ENCODE assay signal across 14 mouse cellular contexts in the genomic region with DNA sequence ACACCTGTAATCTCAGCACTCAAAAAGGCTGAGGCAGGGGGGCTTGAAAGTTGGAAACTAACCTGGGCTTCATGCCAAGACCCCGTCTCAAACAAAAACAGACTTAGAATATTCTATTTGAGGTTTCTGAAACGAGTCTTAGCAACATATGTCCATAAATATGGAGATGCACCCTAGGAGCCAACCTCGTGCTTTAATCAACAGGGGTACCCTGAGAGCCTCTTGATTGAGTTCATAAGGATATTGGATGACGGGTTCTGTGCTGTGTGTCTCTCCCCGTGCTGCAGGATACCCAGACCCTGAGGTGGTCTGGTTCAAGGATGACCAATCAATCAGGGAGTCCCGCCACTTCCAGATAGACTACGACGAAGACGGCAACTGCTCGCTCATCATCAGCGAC. TPM values are rescaled to one million over a fixed set of nuclear protein-coding genes. Genes with fewer than 3 reads are reported as not detected.
DNase-seq lines count a peak whose midpoint lies in the region; ATAC-seq lines count a peak whose summit lies in the region.
"Had no signal": no experiment of that assay in that cellular context is flagged by ENCODE, and none has a peak within 500 bp of the region (broad histone marks: within the 10 kb centered on the region; RNA-seq: fewer than 3 reads in every experiment).

No protein-coding gene starts in this region.

- H3K27ac ChIP-seq in heart, embryonic 15.5 days: no peak overlapping the region
- no peak overlapping the region for H3K27ac ChIP-seq in neural tube, embryonic 12.5 days
- no peak overlapping the region for H3K27ac ChIP-seq in hindbrain, embryonic 14.5 days
- H3K27ac ChIP-seq: lung, embryonic 15.5 days had no signal

- H3K4me1 ChIP-seq in heart, embryonic 15.5 days (replicated peaks): peaks cover 29% of the 10 kb centered on the region
- peaks cover 14% of the 10 kb centered on the region for H3K4me1 ChIP-seq in neural tube, embryonic 12.5 days
- H3K4me1 ChIP-seq in hindbrain, embryonic 14.5 days (replicated peaks; ENCODE audit: control insufficient read depth, insufficient read depth, low read length): peaks cover 14% of the 10 kb centered on the region

- no peak for ATAC-seq in heart, embryonic 15.5 days (replicated peaks; ENCODE audit: insufficient number of reproducible peaks, insufficient read depth, low FRiP score, low read depth)
- no peak for ATAC-seq in neural tube, embryonic 12.5 days (ENCODE audit: low FRiP score, low read depth)
- ATAC-seq in hindbrain, embryonic 14.5 days (ENCODE audit: low FRiP score): no peak
- no peak for ATAC-seq in erythroid progenitor cell, adult 5-6 weeks (replicated peaks; ENCODE audit: low FRiP score, poor library complexity, severe bottlenecking)

- no peak overlapping the region for H3K4me3 ChIP-seq in heart, embryonic 15.5 days
- H3K4me3 ChIP-seq in neural tube, embryonic 12.5 days: no peak overlapping the region
- no peak overlapping the region for H3K4me3 ChIP-seq in hindbrain, embryonic 14.5 days (replicated peaks; ENCODE audit: low read length)
- H3K4me3 ChIP-seq: left cerebral cortex, adult 2 months; lung, embryonic 15.5 days had no signal

- intact Hi-C loops in heart, postnatal 36 days (cut with DNase I): no loop called here

- no peak for DNase-seq in heart, postnatal 36 days
- DNase-seq in neural tube, embryonic 10.5 days (ENCODE audit: extremely low spot score, low spot score): no peak
- no peak for DNase-seq in hindbrain, embryonic 14.5 days (ENCODE audit: low spot score)
- no peak for DNase-seq in gastrocnemius, adult 18-20 months (ENCODE audit: low spot score)
- DNase-seq: cerebellum, adult 11-12 months; gastrocnemius, postnatal 25 days; kidney, adult 2 months; liver; thymus, postnatal 25 days had no signal

- no peaks in the 10 kb centered on the region for H3K9me3 ChIP-seq in heart, embryonic 15.5 days (replicated peaks)
- no peaks in the 10 kb centered on the region for H3K9me3 ChIP-seq in neural tube, embryonic 12.5 days
- no peaks in the 10 kb centered on the region for H3K9me3 ChIP-seq in hindbrain, embryonic 14.5 days (ENCODE audit: control insufficient read depth, low read length)
- H3K9me3 ChIP-seq: lung, embryonic 15.5 days had no signal

- no peaks in the 10 kb centered on the region for H3K27me3 ChIP-seq in heart, embryonic 15.5 days
- H3K27me3 ChIP-seq in neural tube, embryonic 12.5 days (replicated peaks): peaks cover 9% of the 10 kb centered on the region; the same call in 1 of the 2 replicates
- H3K27me3 ChIP-seq in hindbrain, embryonic 14.5 days (ENCODE audit: control insufficient read depth, insufficient read depth, low read length): no peaks in the 10 kb centered on the region
- H3K27me3 ChIP-seq: lung, embryonic 15.5 days had no signal

- no peaks in the 10 kb centered on the region for H3K36me3 ChIP-seq in heart, embryonic 15.5 days
- no peaks in the 10 kb centered on the region for H3K36me3 ChIP-seq in neural tube, embryonic 12.5 days
- no peaks in the 10 kb centered on the region for H3K36me3 ChIP-seq in hindbrain, embryonic 14.5 days (replicated peaks; ENCODE audit: control insufficient read depth, insufficient read depth)

- H3K9ac ChIP-seq in heart, embryonic 15.5 days: no peak overlapping the region
- no peak overlapping the region for H3K9ac ChIP-seq in neural tube, embryonic 12.5 days
- H3K9ac ChIP-seq in hindbrain, embryonic 14.5 days: no peak overlapping the region
- H3K9ac ChIP-seq: lung, embryonic 15.5 days had no signal

- H3K4me2 ChIP-seq in heart, embryonic 15.5 days: peak overlapping the region; percentile 51
- peak overlapping the region; percentile 44; the same call in 1 of the 2 replicates for H3K4me2 ChIP-seq in neural tube, embryonic 12.5 days (replicated peaks)
- H3K4me2 ChIP-seq in hindbrain, embryonic 14.5 days (replicated peaks): peak overlapping the region; percentile 40
- H3K4me2 ChIP-seq: lung, embryonic 15.5 days had no signal

- 46% methylated on average over 11 of the region's 11 CpGs for WGBS in heart, embryonic 15.5 days
- WGBS in neural tube, embryonic 12.5 days: 46% methylated on average over 11 of the region's 11 CpGs
- WGBS in hindbrain, embryonic 14.5 days: 41% methylated on average over 11 of the region's 11 CpGs

RNA-seq across cellular contexts. Expression of a gene that starts 22.2 kb away (rescaled TPM):
- polyA plus RNA-seq in heart, embryonic 15.5 days (2015; fragmentation: Nextera tagmentation; extraction: Ambion mirVana): 53.7 and 65.8 TPM in 2 replicates
- 10 to 100 TPM in 1 of 2 experiments, 1 to 10 TPM in 1; 5.6 to 11.0 TPM for total RNA-seq in heart, postnatal 36 days (2021)
- polyA plus RNA-seq in neural tube, embryonic 12.5 days (2016; fragmentation: Nextera tagmentation; extraction: Ambion mirVana): 36.0 and 47.8 TPM in 2 replicates
- polyA plus RNA-seq in hindbrain, embryonic 14.5 days (2014; fragmentation: Nextera tagmentation; extraction: Ambion mirVana): 29.3 and 29.9 TPM in 2 replicates
- 29.9 and 46.5 TPM in 2 replicates for total RNA-seq in erythroid progenitor cell, adult 5-6 weeks (2015; ENCODE audit: low replicate concordance)
- 3.0 and 5.6 TPM in 2 replicates for total RNA-seq in erythroid progenitor cell, adult 5-6 weeks (2017; ENCODE audit: low replicate concordance)
- 1 to 10 TPM; 1.9 to 2.1 TPM for total RNA-seq in gastrocnemius, adult 18-20 months (2021)
